Mouse (Mus musculus): ENCODE data around the gene Sec31b.

The Sec31b gene

DNA sequence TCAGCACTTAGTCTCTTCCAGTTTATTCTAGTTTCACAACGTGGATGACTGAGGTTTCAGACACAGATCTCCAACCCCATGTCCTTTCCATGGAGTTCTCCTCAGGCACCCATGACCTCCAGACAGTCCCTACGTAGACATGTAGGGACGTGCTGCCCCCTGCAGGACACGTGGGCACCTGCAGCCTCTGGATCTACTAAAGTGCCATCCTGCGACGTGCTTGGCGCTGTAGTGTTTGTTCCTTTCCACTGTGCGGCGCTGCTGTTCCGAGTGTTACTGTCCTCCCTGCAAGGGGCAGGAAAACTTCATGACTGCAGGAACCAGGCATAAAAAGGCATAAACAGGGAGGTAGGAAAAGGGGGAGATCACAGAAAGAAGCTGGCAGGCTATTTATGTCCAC, 71.5 kb downstream of the Sec31b start:
- DNase-seq = peak; percentile 80
